Mouse (Mus musculus) liver, embryonic 12.5 days (tissue): ENCODE results near the gene Hibadh. TPM values are rescaled to one million over a fixed set of nuclear protein-coding genes. Genes with fewer than 3 reads are reported as not detected.

ENCODE experiments used
- ATAC-seq: fragments of 200-750 bp; cut with Nextera tagmentation; 2 replicates; pipeline ENCODE4 v1.8.0; 2017; ENCODE audit warnings: moderate number of reproducible peaks, mild to moderate bottlenecking, moderate library complexity
- H3K27ac ChIP-seq: fragments of 300-500 bp; sonication (generic); 2 replicates; pipeline ENCODE4 v1.5.1; 2016; ENCODE audit warnings: mild to moderate bottlenecking
- H3K27me3 ChIP-seq: fragments of 300-500 bp; sonication (generic); replicated peaks from 2 replicates; pipeline ENCODE4 v1.6.1; 2016; ENCODE audit warnings: mild to moderate bottlenecking, moderate library complexity
- H3K36me3 ChIP-seq: fragments of 300-500 bp; sonication (generic); 2 replicates; pipeline ENCODE4 v1.6.1; 2016; ENCODE audit warnings: mild to moderate bottlenecking, moderate library complexity
- H3K4me1 ChIP-seq: fragments of 300-500 bp; sonication (generic); 2 replicates; pipeline ENCODE4 v1.6.1; 2016
- H3K4me2 ChIP-seq: fragments of 300-500 bp; sonication (generic); 2 replicates; pipeline ENCODE4 v1.6.1; 2016; ENCODE audit warnings: mild to moderate bottlenecking, moderate library complexity
- H3K4me3 ChIP-seq: fragments of 300-500 bp; sonication (generic); 2 replicates; pipeline ENCODE4 v1.5.1; 2016; ENCODE audit warnings: mild to moderate bottlenecking, moderate library complexity
- H3K9ac ChIP-seq: fragments of 300-500 bp; sonication (generic); 2 replicates; pipeline ENCODE4 v1.6.1; 2016; ENCODE audit warnings: mild to moderate bottlenecking, moderate library complexity
- H3K9me3 ChIP-seq: fragments of 300-500 bp; sonication (generic); replicated peaks from 2 replicates; pipeline ENCODE4 v1.6.1; 2016; ENCODE audit warnings: mild to moderate bottlenecking, moderate library complexity
- WGBS: fragments of 180-500 bp; shearing (Covaris S2); methylation state at CpG from one replicate; pipeline ENCODE4 v1.1.7; 2016; ENCODE audit not compliant: insufficient replicate concordance; 5-methylcytosine and 5-hydroxymethylcytosine counted together
- polyA plus RNA-seq: library from polyadenylated mRNA; unstranded; fragments of >200 nt; fragmentation: Nextera tagmentation; extraction: Ambion mirVana; gene quantifications from 2 replicates; pipeline ENCODE4 v1.2.1, GENCODE M21; 2016

Gene Hibadh
- polyA plus RNA-seq, 1 experiment from 2014 or later = 68.6 TPM

DNA sequence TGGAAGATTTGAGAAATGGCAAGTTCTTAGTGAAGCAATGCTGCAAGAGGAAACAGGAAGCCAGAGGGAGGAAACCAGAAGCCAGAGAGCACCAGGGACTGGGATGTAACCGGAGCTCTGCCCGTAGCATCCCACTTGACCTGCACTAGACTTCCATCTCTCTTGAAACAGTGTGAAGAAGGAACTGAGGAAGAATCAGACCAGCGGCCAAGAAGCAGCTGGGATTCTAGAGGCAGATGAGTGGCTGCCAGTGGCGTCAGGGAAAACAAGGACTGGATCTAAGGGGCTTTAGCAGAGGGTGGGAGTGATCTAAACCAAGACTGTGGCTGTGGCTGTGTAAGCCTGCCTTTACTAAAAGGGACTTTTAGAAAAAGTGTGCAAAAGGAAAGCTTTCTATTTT, 95.8 kb downstream of the Hibadh start:
- no peak overlapping the region for H3K4me2 ChIP-seq
- H3K27ac ChIP-seq = no peak overlapping the region
- H3K4me1 ChIP-seq = no peaks in the 10 kb centered on the region
- no peak for ATAC-seq
- no peak overlapping the region for H3K4me3 ChIP-seq
- WGBS = 37% methylated on average over 4 of the region's 4 CpGs
- H3K9ac ChIP-seq = no peak overlapping the region
- no peaks in the 10 kb centered on the region for H3K9me3 ChIP-seq
- peaks cover 40% of the 10 kb centered on the region for H3K36me3 ChIP-seq
- H3K27me3 ChIP-seq = no peaks in the 10 kb centered on the region

DNA sequence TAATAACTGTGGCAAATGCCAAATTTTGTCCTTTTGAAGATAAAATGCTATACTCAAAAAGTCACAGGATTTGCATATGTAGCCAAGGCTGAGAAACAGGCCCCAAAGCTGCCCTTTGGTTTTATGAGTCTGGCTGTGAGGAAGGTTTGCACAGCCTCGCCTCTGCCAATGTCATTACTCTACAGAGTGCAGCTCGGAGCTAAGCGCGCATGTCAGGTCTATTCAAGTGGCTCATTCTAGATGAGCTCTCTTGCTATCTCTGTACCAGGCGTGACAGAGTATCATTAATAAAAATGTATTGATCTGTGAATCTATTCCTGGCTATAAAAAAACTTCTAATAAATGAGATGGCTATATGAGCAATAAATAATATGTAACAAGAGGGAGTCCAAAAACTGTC, 97.7 kb downstream of the Hibadh start:
- Histone ChIP-seq H3K4me1 (no peaks in the 10 kb centered on the region), H3K9ac (no peak overlapping the region), H3K36me3 (peaks cover 30% of the 10 kb centered on the region), H3K4me2 (no peak overlapping the region), H3K4me3 (no peak overlapping the region), H3K27ac (no peak overlapping the region), H3K9me3 (no peaks in the 10 kb centered on the region), H3K27me3 (no peaks in the 10 kb centered on the region)
- WGBS = 81% methylated on average over 5 of the region's 5 CpGs
- no peak for ATAC-seq

DNA sequence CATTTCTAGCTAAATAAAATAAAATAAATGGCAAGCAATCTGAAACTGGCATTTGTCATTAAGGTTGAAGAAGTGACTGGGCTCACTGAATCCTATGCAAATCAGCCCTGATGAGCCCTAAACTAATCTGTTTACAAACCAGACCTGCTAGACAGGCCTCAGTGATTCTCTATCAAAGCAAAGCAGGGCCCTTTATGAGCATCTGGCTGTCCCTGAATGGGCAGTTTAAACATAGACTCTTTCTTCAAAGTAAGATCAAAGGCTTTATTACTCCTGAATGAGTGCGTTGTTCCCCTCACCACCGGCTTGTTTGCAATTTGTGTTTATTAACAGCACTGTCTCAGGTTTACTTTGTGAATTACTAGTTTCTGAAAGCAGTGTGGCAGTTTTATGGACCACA, 100.3 kb downstream of the Hibadh start:
- Histone ChIP-seq H3K27me3 (no peaks in the 10 kb centered on the region), H3K27ac (no peak overlapping the region), H3K9me3 (no peaks in the 10 kb centered on the region), H3K4me1 (no peaks in the 10 kb centered on the region), H3K4me2 (no peak overlapping the region), H3K36me3 (peaks cover 9% of the 10 kb centered on the region), H3K4me3 (no peak overlapping the region), H3K9ac (no peak overlapping the region)
- no peak for ATAC-seq
- WGBS = 64% methylated on average over 2 of the region's 2 CpGs

DNA sequence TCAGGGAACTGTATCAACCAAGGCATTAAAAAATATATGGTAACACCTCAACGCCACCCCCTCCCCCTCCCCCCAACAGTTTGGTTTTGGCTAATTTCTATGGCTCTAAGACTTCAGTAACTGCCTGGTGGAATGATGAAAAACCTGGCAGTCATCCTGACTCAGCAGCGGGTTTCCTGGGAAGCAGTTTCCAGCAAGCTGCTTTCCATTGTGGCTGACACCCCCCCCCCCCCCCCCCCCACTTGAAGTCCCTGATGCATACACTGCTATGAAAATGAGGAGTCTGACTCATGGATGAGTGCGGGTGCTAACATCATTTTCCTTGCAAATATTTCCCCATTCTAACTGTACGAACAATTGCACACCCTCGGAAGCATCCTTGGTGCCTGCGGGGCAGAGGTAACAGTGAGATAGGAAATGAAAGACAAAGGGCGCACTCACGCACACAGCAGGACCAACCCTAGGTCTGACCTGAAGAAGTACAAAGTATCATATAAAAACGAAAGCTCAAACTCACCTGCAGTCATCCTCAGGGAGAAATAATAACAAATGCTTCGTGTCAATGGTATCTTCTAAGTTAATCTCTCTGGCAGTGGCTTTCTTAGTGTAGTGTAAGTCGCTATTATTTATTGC, 105.0 kb downstream of the Hibadh start:
- no peak overlapping the region for H3K27ac ChIP-seq
- H3K4me2 ChIP-seq = no peak overlapping the region
- no peak overlapping the region for H3K4me3 ChIP-seq
- H3K4me1 ChIP-seq = no peaks in the 10 kb centered on the region
- no peaks in the 10 kb centered on the region for H3K27me3 ChIP-seq
- peaks cover 7% of the 10 kb centered on the region for H3K36me3 ChIP-seq
- WGBS = 75% methylated on average over 11 of the region's 11 CpGs
- no peak for ATAC-seq
- H3K9me3 ChIP-seq = no peaks in the 10 kb centered on the region
- H3K9ac ChIP-seq = no peak overlapping the region

DNA sequence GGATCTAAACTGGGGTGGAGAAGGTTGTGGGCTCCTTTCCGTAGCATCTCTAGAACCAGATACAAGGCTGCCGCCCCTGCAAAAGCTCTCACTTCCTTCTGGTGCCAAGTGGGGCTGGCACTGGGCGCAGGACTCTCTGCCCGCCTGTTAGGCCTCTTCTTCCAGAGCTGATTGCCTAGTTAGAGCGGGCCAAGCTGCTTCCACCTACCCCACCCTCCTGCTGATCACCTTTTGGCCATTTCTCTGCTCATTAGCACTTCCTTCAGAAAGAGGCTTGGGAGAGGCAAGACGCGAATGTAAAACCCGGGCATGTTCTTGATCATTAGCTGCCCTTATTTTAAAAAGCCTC, 108.1 kb downstream of the Hibadh start:
- H3K4me1 ChIP-seq = no peaks in the 10 kb centered on the region
- H3K36me3 ChIP-seq = peaks cover under 1% of the 10 kb centered on the region; the same call in 1 of the 2 replicates
- H3K4me2 ChIP-seq = no peak overlapping the region
- H3K27me3 ChIP-seq = no peaks in the 10 kb centered on the region
- no peak overlapping the region for H3K27ac ChIP-seq
- no peak for ATAC-seq
- H3K4me3 ChIP-seq = no peak overlapping the region
- WGBS = 65% methylated on average over 8 of the region's 8 CpGs
- no peaks in the 10 kb centered on the region for H3K9me3 ChIP-seq
- no peak overlapping the region for H3K9ac ChIP-seq

DNA sequence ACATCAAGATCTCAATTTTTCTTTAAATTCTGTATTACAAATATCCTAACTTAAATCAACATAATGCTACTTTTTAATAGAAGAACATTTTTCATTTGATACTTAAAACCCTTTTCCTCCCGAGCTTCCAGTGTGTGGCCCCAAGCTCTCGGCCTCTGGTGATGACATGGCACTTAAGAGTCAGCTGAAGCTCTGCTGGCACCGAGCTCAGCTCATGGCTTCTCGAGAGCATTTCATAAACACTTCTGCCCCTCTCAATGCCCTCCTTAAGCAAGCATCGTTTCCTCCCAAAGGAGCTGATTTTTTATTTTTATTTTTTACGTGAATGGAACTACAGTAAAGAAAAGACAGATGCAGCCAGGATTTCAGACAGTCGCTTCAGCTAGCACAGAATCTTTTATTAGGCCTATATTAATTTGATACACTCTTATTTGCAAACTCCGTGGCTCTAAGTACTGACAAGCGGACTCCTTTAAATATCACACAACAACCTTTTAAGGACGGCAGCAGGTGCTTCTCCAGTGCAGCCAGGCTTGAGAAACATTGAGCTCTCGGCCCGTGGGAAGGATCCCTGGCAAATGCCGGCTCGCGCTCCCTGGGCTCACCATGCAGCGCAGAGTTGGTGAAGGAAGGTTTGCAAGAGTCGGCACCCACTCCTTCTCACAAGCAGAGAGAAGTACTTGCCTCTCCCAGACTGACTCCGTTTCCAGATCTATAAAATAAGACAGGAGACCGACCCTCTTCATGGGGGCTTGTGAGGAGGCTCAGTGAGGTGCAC, 108.6 kb downstream of the Hibadh start:
- H3K4me2 ChIP-seq = no peak overlapping the region
- H3K4me3 ChIP-seq = no peak overlapping the region
- no peaks in the 10 kb centered on the region for H3K36me3 ChIP-seq
- no peak for ATAC-seq
- H3K27ac ChIP-seq = no peak overlapping the region
- no peak overlapping the region for H3K9ac ChIP-seq
- no peaks in the 10 kb centered on the region for H3K27me3 ChIP-seq
- H3K4me1 ChIP-seq = no peaks in the 10 kb centered on the region
- H3K9me3 ChIP-seq = no peaks in the 10 kb centered on the region
- WGBS = 79% methylated on average over 19 of the region's 19 CpGs

DNA sequence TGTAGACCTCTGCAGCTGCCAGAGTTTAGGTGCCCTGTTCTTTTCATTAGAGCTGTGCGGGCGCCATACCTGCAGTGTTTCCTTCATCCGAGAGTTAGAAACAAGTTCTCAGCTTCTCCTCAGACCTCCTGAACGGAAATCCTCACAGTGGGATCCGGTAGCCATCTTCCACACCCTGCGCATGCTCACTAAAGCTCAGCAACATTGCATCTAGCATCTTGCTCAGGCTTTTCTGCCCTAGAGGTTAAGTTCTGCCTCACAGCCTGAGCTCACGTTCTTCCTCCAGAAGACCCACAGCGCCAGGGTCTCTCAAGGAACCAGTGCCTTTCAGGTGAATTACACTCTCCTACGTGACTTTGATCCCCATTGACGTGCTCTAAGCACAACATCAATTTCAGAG, 109.3 kb downstream of the Hibadh start:
- ATAC-seq = no peak
- H3K9ac ChIP-seq = no peak overlapping the region
- 76% methylated on average over 10 of the region's 10 CpGs for WGBS
- no peak overlapping the region for H3K4me2 ChIP-seq
- no peak overlapping the region for H3K27ac ChIP-seq
- H3K27me3 ChIP-seq = no peaks in the 10 kb centered on the region
- H3K9me3 ChIP-seq = no peaks in the 10 kb centered on the region
- H3K4me1 ChIP-seq = no peaks in the 10 kb centered on the region
- no peaks in the 10 kb centered on the region for H3K36me3 ChIP-seq
- no peak overlapping the region for H3K4me3 ChIP-seq

DNA sequence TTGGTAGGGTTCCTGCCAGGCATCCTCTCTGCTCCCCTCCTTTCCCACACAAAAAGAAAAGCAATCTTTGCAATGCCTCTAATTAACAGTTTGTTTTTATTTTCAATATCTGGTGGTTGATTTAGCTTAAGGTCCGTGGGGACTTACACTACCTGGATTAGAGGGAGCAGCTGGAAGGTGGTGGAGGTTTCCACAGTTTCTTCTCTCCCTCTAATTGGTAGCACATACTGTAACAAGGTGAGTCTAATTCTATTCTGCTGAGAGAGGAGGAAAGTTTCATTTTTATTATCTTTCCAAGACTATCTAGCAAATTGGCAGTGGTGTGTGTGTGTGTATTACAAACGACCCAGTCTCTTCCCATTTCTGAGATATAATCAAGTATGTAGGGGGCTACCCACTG, 116.0 kb downstream of the Hibadh start:
- no peak overlapping the region for H3K4me3 ChIP-seq
- H3K9me3 ChIP-seq = no peaks in the 10 kb centered on the region
- H3K4me1 ChIP-seq = no peaks in the 10 kb centered on the region
- WGBS = 23% methylated on average over 2 of the region's 2 CpGs
- no peak overlapping the region for H3K4me2 ChIP-seq
- H3K27me3 ChIP-seq = peaks cover 3% of the 10 kb centered on the region; the same call in 1 of the 2 replicates
- H3K27ac ChIP-seq = no peak overlapping the region
- ATAC-seq = no peak
- no peak overlapping the region for H3K9ac ChIP-seq
- H3K36me3 ChIP-seq = no peaks in the 10 kb centered on the region

DNA sequence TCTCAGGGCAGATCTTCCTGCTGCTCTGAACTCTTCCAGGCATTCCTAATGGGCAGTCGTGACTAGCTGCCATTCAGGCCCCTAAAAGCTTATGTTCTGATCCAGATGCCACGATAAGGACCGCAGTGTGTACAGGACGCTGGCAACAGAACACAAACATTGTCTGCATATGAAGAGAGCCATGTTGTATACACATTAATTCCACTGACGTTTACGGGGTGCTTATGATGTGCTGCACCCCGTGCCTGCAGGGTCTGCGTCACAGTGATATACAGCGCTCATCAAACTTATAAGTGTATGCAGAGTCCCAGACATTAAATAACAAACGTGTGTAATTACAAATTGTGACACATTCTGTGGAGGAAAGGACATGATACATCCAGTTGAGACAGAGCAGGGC, 121.5 kb downstream of the Hibadh start:
- H3K4me2 ChIP-seq = no peak overlapping the region
- no peak overlapping the region for H3K9ac ChIP-seq
- no peak overlapping the region for H3K27ac ChIP-seq
- H3K36me3 ChIP-seq = no peaks in the 10 kb centered on the region
- no peaks in the 10 kb centered on the region for H3K4me1 ChIP-seq
- H3K27me3 ChIP-seq = no peaks in the 10 kb centered on the region
- WGBS = 73% methylated on average over 10 of the region's 10 CpGs
- ATAC-seq = no peak
- no peaks in the 10 kb centered on the region for H3K9me3 ChIP-seq
- no peak overlapping the region for H3K4me3 ChIP-seq

DNA sequence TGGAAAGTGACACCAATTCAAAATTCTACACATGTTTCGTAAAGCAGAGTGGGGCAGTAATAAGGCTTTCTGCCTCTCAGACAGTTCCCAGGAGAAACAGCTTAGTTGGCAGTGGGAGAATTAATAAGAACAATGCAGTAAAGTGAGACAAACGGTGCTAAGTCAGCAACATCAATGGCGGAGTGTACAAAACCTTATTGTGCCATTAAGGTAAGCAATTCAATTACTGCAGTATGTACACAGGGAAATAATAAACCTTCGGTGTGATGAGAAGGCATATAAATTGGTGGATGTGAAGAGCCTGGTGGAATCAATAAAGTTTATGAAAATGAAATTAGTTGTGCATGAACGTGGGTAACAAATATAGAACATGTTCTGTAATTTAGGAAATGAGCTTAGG, 122.9 kb downstream of the Hibadh start:
- Histone ChIP-seq H3K36me3 (no peaks in the 10 kb centered on the region), H3K4me1 (no peaks in the 10 kb centered on the region), H3K4me2 (no peak overlapping the region), H3K4me3 (no peak overlapping the region), H3K9ac (no peak overlapping the region), H3K27ac (no peak overlapping the region), H3K27me3 (no peaks in the 10 kb centered on the region), H3K9me3 (no peaks in the 10 kb centered on the region)
- 68% methylated on average over 5 of the region's 5 CpGs for WGBS
- no peak for ATAC-seq

DNA sequence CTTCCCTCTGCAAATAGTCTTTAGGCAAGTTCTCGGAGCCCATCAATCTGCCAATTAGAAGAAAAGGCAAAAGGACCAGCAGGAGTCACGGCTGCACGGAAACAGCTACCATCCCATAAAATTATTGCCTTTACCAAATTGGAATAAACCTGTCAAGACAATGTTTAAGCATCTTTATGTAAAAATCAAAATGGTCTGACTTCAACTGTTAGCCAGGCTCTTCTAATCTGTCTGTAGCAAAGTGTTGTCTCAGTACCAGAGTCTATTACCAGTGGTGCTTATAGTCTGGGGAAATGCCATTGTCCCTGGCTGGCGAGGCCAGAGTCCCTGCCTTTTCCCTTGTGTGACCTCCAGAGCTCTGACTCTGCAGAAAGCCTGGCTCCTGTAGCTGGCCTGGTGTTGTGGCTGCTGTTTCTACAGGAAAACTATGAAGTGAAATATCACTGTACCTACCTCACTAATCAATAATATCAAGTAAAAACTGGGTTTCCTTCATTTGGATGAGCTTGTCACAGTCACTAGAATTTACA, 126.2 kb downstream of the Hibadh start:
- H3K36me3 ChIP-seq = no peaks in the 10 kb centered on the region
- ATAC-seq = no peak
- no peaks in the 10 kb centered on the region for H3K9me3 ChIP-seq
- no peaks in the 10 kb centered on the region for H3K4me1 ChIP-seq
- H3K4me3 ChIP-seq = no peak overlapping the region
- no peak overlapping the region for H3K9ac ChIP-seq
- H3K4me2 ChIP-seq = no peak overlapping the region
- no peaks in the 10 kb centered on the region for H3K27me3 ChIP-seq
- 44% methylated on average over 4 of the region's 4 CpGs for WGBS
- H3K27ac ChIP-seq = no peak overlapping the region

DNA sequence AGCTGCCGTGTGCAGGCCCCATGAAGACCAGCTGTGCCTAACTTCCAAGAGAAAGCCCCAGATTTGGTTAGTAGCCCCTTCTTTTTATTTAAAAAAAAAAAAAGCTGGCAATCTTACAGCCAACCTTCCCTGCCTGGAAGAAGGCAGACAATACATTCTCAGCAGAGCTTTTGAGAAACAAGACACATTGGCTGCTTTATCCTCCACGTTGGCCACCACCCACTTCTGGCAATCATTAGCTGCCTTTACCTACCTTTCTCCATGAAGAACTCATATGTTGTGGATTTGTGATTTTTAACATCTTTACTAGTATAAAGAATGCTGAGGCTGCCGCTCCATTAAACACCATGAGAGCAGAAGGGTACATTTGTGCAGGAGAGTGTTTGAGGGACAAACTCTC, 131.4 kb downstream of the Hibadh start:
- no peak for ATAC-seq
- WGBS = 72% methylated on average over 3 of the region's 3 CpGs
- no peaks in the 10 kb centered on the region for H3K36me3 ChIP-seq

More for the DNA sequence above, 131.4 kb downstream of the Hibadh start:
- Histone ChIP-seq H3K9ac (no peak overlapping the region), H3K4me3 (no peak overlapping the region), H3K4me2 (no peak overlapping the region), H3K27ac (no peak overlapping the region), H3K27me3 (no peaks in the 10 kb centered on the region), H3K4me1 (no peaks in the 10 kb centered on the region), H3K9me3 (no peaks in the 10 kb centered on the region)
